Mouse (Mus musculus) c-Kit-positive CD71-positive TER-119-positive erythroid progenitor cells, embryonic 14.5 days (primary cell): ENCODE results near the gene Nptn.
"Not testable (repeated sequence)": the region's sequence is repeated elsewhere in the genome, so short reads cannot be mapped to it uniquely, and the experiment has no call there.

Experiments
- DNase-seq: peaks from one replicate; pipeline ENCODE4 v3.0.0-alpha.2; 2013; ENCODE audit warnings: low spot score

The Nptn gene

GRCm38 (mm10) chr9:58560211-58560610 is 21.8 kb upstream of the Nptn start:
- DNase-seq: no peak

- not testable (repeated sequence) for DNase-seq
These were observed 16.1 kb upstream of the Nptn start for GRCm38 (mm10) chr9:58565945-58566344.

- DNase-seq: peak; percentile 51
These were observed 14.4 kb upstream of the Nptn start for GRCm38 (mm10) chr9:58567682-58568081.

- DNase-seq: no peak
These were observed 11.0 kb upstream of the Nptn start for GRCm38 (mm10) chr9:58571001-58571400.

- peak; percentile 75 for DNase-seq
These were observed 3.4 kb upstream of the Nptn start for GRCm38 (mm10) chr9:58578669-58579068.

GRCm38 (mm10) chr9:58580453-58581195 is 1.4 kb upstream of the Nptn start:
- not testable (repeated sequence) for DNase-seq

GRCm38 (mm10) chr9:58581283-58581930 is 633 bp upstream of the Nptn start:
- DNase-seq: no peak

- peak; percentile 27 for DNase-seq
These were observed 684 bp downstream of the Nptn start for GRCm38 (mm10) chr9:58582581-58583266.

- DNase-seq: peak; percentile 35
These were observed 1.2 kb downstream of the Nptn start for GRCm38 (mm10) chr9:58583267-58583641.

- peak; percentile 13 for DNase-seq
These were observed 2.3 kb downstream of the Nptn start for GRCm38 (mm10) chr9:58584323-58584722.

GRCm38 (mm10) chr9:58588657-58589056 is 6.6 kb downstream of the Nptn start:
- no peak for DNase-seq

- DNase-seq: no peak
These were observed 13.3 kb downstream of the Nptn start for GRCm38 (mm10) chr9:58595313-58595712.

- no peak for DNase-seq
These were observed 31.8 kb downstream of the Nptn start for GRCm38 (mm10) chr9:58613790-58614189.

- DNase-seq: peak; percentile 14
These were observed 33.3 kb downstream of the Nptn start for GRCm38 (mm10) chr9:58615064-58615938.

- no peak for DNase-seq
These were observed 41.0 kb downstream of the Nptn start for GRCm38 (mm10) chr9:58623009-58623408.

- no peak for DNase-seq
These were observed 45.2 kb downstream of the Nptn start for GRCm38 (mm10) chr9:58627197-58627596.

- no peak for DNase-seq
These were observed 48.4 kb downstream of the Nptn start for GRCm38 (mm10) chr9:58630441-58630840.

- no peak for DNase-seq
These were observed 66.6 kb downstream of the Nptn start for GRCm38 (mm10) chr9:58648406-58649264.

- DNase-seq: no peak
These were observed 67.2 kb downstream of the Nptn start for GRCm38 (mm10) chr9:58649265-58649626.

- peak; percentile 72 for DNase-seq
These were observed 70.0 kb downstream of the Nptn start for GRCm38 (mm10) chr9:58651993-58652392.

GRCm38 (mm10) chr9:58654494-58654893 is 72.5 kb downstream of the Nptn start:
- DNase-seq: no peak
